Mouse (Mus musculus) ES-E14 (cell line): ENCODE data around the gene Acot13.

Experiments used
- HCFC1 ChIP-seq: IDR thresholded peaks from 2 replicates; pipeline ENCODE4 v1.6.1; 2012; ENCODE audit warnings: low read length, inconsistent platforms, borderline replicate concordance; ENCODE audit not compliant: insufficient read depth
- MAFK ChIP-seq: IDR thresholded peaks from 2 replicates; pipeline ENCODE4 v1.6.1; 2014; ENCODE audit warnings: mild to moderate bottlenecking, low read depth, low read length, inconsistent platforms; ENCODE audit not compliant: insufficient read depth
- ZC3H11A ChIP-seq: IDR thresholded peaks from 2 replicates; pipeline ENCODE4 v1.6.1; 2012; ENCODE audit warnings: low read depth, mild to moderate bottlenecking, inconsistent platforms, low read length, borderline replicate concordance
- ZNF384 ChIP-seq: IDR thresholded peaks from 2 replicates; pipeline ENCODE4 v1.6.1; 2012; ENCODE audit warnings: low read depth, low read length, inconsistent platforms

DNA sequence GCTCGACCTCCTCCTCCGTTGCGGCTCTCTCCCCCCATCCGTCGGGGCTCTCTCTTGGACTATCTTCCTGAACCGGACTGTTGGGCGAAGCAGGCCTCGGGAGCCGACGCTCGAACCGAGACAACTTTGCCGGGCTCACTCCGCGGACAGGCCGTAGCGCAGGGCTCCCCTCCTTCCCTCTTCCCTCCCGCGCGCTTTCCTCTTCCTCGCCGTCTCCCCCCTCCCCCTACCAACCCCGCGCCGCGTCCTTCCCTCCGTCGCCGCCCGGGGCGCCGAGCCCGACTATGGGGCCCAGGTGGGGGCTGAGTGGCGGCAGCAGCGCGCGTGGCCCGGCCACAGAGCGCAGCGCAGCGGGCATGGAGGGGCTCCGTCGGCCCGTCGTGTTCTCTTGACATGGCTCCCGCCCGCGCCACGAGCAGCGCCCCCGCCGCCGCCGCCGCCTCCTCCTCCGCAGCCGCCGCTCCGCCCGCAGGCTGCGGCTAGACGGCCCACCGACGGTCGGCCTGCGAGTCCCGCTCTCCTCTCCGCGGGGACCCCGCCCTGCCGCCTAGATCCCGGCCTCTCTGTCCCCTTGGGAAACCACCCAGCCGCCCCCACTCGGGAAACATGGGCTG lies 29.9 kb downstream of the Acot13 start, which contains the start of gene BC005537:
- no peak; the same call in 1 of the 2 replicates for TF ChIP-seq HCFC1
- no peak for TF ChIP-seq MAFK
- TF ChIP-seq ZC3H11A: no peak
- TF ChIP-seq ZNF384: no peak
